Mouse (Mus musculus) liver, embryonic 14.5 days (tissue): Measurements from ENCODE around the gene Mybpc2. TPM values are rescaled to one million over a fixed set of nuclear protein-coding genes. Genes with fewer than 3 reads are reported as not detected.
A peak's percentile ranks its signal among the peaks of the same experiment; 100 is the strongest.

ENCODE experiments used
- ATAC-seq: fragments of 200-750 bp; cut with Nextera tagmentation; 2 replicates; pipeline ENCODE4 v1.8.0; 2017; ENCODE audit warnings: moderate number of reproducible peaks, mild to moderate bottlenecking, moderate library complexity; ENCODE audit not compliant: insufficient read depth
- DNase-seq, 3 experiments: peaks; one replicate each; pipeline ENCODE4 v3.0.0-alpha.2; 2012 to 2013; ENCODE audit warnings: low read depth in 3 of 3, low spot score in 3 of 3
- H3K27ac ChIP-seq: fragments of 300-500 bp; sonication (generic); 2 replicates; pipeline ENCODE4 v1.5.1; 2014; ENCODE audit warnings: moderate library complexity, mild to moderate bottlenecking, control low read depth, inconsistent platforms
- H3K27me3 ChIP-seq: fragments of 300-500 bp; sonication (generic); 2 replicates; pipeline ENCODE4 v1.6.1; 2014; ENCODE audit warnings: mild to moderate bottlenecking, low read length, moderate library complexity; ENCODE audit not compliant: control insufficient read depth, insufficient read depth
- H3K36me3 ChIP-seq: fragments of 300-500 bp; sonication (generic); replicated peaks from 2 replicates; pipeline ENCODE4 v1.6.1; 2014; ENCODE audit warnings: low read depth; ENCODE audit not compliant: control insufficient read depth, insufficient read depth
- H3K4me1 ChIP-seq, 2 experiments: fragments of 200-500 bp in 1 of 2; fragments of 300-500 bp in 1 of 2; sonication (generic) in 1 of 2; replicated peaks; 2 replicates each; pipeline ENCODE4 v1.6.1; 2012 to 2014; ENCODE audit warnings: antibody characterized with exemption in 1 of 2, inconsistent platforms in 1 of 2, low read length in 1 of 2; ENCODE audit not compliant: control insufficient read depth in 2 of 2, insufficient read depth in 2 of 2
- H3K4me2 ChIP-seq: fragments of 300-500 bp; sonication (generic); 2 replicates; pipeline ENCODE4 v1.6.1; 2014; ENCODE audit warnings: low read depth, mild to moderate bottlenecking, control low read depth, moderate library complexity
- H3K4me3 ChIP-seq, 2 experiments: fragments of 200-500 bp in 1 of 2; fragments of 300-500 bp in 1 of 2; sonication (generic) in 1 of 2; 2 replicates each; pipeline ENCODE4 v1.5.1; 2012 to 2014; ENCODE audit warnings: low read depth in 2 of 2, low read length in 2 of 2, mild to moderate bottlenecking in 2 of 2, control low read depth in 1 of 2, inconsistent platforms in 1 of 2, moderate library complexity in 1 of 2; ENCODE audit not compliant: insufficient read depth in 1 of 2
- H3K9ac ChIP-seq: fragments of 300-500 bp; sonication (generic); replicated peaks from 2 replicates; pipeline ENCODE4 v1.6.1; 2014; ENCODE audit warnings: mild to moderate bottlenecking, control low read depth, moderate library complexity
- H3K9me3 ChIP-seq: fragments of 300-500 bp; sonication (generic); 2 replicates; pipeline ENCODE4 v1.6.1; 2016; ENCODE audit warnings: low read length, mixed read lengths; ENCODE audit not compliant: control insufficient read depth
- CTCF ChIP-seq: IDR thresholded peaks from 2 replicates; pipeline ENCODE4 v1.5.1; 2016; ENCODE audit warnings: antibody characterized with exemption, low read depth, control low read depth
- EP300 ChIP-seq: IDR thresholded peaks from 2 replicates; pipeline ENCODE4 v1.6.1; 2016; ENCODE audit warnings: antibody characterized with exemption, low read depth
- WGBS: fragments of 180-500 bp; shearing (Covaris S2); extraction: QIAGEN DNeasy Blood & Tissue Kit; methylation state at CpG from one replicate; pipeline ENCODE4 v1.1.7; 2014; ENCODE audit not compliant: insufficient replicate concordance; 5-methylcytosine and 5-hydroxymethylcytosine counted together
- polyA plus RNA-seq, 2 experiments: library from polyadenylated mRNA; depleted of rRNA in 1 of 2; stranded (reverse) in 1 of 2; unstranded in 1 of 2; fragments of >200 nt; fragmentation: Nextera tagmentation in 1 of 2; extraction: Ambion mirVana in 1 of 2; gene quantifications; 2 replicates each; pipeline versions ENCODE4 v1.2.1 to v1.2.3; 2012 to 2014

Gene Mybpc2
- polyA plus RNA-seq, 2 experiments = not detected

DNA sequence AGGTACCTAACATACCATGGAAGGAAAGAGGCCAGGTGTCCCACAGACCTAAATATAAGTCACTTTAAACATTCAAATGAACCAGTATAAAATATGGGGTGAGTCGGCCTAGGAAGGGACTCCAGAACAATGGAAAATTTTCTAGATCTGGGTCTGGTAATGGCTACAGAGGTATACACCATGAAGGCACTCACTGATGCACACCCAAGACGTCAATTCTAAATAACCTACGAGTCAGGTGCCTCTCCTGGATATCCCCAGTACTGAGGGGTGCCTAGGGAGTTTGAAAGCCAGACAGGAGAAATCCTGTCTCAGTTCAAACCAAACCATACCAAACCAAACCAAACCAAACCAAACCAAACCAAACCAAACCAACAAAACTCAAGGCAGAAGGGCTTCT lies 6.1 kb upstream of the Mybpc2 start:
- H3K4me1 ChIP-seq = peaks cover 2 to 6% of the 10 kb centered on the region in 2 experiments; a peak in 2 of 4 replicates
- 62% methylated on average over 3 of the region's 3 CpGs for whole genome bisulfite sequencing
- H3K4me3 ChIP-seq = no peak overlapping the region
- no peaks in the 10 kb centered on the region; the same call in 1 of the 2 replicates for H3K27me3 ChIP-seq
- H3K4me2 ChIP-seq = no peak overlapping the region
- no peak for DNase-seq
- ATAC-seq = no peak
- peaks cover 16% of the 10 kb centered on the region for H3K36me3 ChIP-seq
- H3K9me3 ChIP-seq = no peaks in the 10 kb centered on the region
- no peak overlapping the region for H3K27ac ChIP-seq
- H3K9ac ChIP-seq = no peak overlapping the region
- no peak for TF ChIP-seq CTCF
- TF ChIP-seq EP300 = no peak

DNA sequence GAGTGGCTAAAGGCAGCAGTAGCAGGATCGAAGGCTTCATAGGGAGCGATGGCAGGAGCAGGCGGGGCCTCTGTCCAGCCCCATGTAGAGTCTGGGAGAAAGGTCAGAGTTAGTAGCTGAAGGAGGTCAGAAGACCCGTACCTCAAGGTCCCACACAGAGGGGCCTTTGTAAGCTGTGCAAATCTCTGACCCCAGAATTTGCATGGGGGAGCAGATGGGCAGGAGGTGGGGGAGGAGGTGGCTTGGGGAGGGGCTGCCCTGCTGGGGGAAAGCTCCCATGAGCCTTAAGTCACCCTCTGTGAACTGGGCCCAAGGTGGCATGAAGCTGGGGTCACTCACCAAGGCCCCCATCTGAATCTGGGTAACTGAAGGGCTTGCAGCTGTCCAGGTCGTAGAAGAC lies 5.1 kb upstream of the Mybpc2 start:
- ATAC-seq = no peak
- H3K4me3 ChIP-seq = no peak overlapping the region
- no peak for DNase-seq

DNA sequence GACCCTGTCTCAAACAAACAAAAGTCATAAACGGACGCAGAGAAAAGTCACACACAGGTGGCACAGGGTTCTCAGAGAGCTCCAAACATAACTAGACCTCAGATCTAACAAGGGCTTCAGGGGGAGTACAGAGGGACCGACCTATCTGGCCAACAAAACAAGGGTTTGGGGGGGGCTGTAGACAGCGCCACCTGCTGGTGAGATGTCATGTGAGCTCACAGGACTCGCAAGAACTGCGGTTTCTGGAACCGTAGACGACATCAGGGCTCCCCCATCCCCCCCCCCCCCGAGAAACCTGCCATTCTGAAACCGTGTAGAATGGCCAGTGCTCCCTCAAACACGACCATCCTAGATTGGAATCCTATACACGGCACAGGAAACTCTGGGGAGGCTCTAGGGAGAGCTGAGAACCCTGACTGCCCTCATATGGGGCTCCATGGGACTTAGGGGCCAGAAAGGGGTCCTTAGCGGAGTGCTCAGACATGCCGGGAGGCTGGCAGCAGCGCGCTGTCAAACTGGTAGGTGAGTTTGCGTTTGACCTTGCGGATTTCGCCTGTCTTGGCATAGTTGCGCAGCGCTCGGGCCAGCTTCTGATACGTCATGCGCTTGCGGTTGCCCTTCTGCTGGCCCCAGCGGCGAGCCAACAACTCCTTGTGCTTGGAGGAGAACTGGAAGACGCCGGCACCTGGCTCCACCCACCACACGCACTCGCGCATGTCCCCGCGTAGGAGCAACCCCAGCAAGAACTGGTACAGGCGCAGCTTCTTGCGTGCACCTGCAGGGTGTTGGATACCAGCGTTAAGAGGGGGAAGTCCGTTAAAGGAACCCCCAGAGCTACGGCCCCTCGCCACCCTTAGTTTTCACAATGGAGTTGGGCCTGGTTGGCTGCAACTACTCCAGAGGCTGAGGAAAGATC lies 3.3 kb upstream of the Mybpc2 start:
- peak overlapping the region; percentile 76 for H3K4me2 ChIP-seq
- ATAC-seq = peak; percentile 77
- TF ChIP-seq EP300 = no peak
- peak; percentile 91 for TF ChIP-seq CTCF
- 5% methylated on average over 40 of the region's 40 CpGs for WGBS
- H3K4me1 ChIP-seq = peaks cover 2 to 6% of the 10 kb centered on the region in 2 experiments; a peak in 2 of 4 replicates
- no peak overlapping the region for H3K27ac ChIP-seq
- peaks cover 18% of the 10 kb centered on the region for H3K27me3 ChIP-seq
- H3K9me3 ChIP-seq = no peaks in the 10 kb centered on the region
- peak overlapping the region; percentile 45 to 57 for H3K4me3 ChIP-seq
- no peaks in the 10 kb centered on the region for H3K36me3 ChIP-seq
- peak overlapping the region; percentile 39 for H3K9ac ChIP-seq
- peak; percentile 51 to 54 (median 52) for DNase-seq

More for the DNA sequence above, 5.1 kb upstream of the Mybpc2 start:
- Histone ChIP-seq H3K9me3 (no peaks in the 10 kb centered on the region), H3K4me1 (peaks cover 2 to 6% of the 10 kb centered on the region in 2 experiments; a peak in 2 of 4 replicates), H3K4me2 (no peak overlapping the region), H3K27me3 (peaks cover 9% of the 10 kb centered on the region), H3K36me3 (peaks cover 8% of the 10 kb centered on the region), H3K27ac (no peak overlapping the region), H3K9ac (no peak overlapping the region)
- WGBS = 61% methylated on average over 5 of the region's 5 CpGs
- TF ChIP-seq EP300 (no peak), CTCF (no peak)

DNA sequence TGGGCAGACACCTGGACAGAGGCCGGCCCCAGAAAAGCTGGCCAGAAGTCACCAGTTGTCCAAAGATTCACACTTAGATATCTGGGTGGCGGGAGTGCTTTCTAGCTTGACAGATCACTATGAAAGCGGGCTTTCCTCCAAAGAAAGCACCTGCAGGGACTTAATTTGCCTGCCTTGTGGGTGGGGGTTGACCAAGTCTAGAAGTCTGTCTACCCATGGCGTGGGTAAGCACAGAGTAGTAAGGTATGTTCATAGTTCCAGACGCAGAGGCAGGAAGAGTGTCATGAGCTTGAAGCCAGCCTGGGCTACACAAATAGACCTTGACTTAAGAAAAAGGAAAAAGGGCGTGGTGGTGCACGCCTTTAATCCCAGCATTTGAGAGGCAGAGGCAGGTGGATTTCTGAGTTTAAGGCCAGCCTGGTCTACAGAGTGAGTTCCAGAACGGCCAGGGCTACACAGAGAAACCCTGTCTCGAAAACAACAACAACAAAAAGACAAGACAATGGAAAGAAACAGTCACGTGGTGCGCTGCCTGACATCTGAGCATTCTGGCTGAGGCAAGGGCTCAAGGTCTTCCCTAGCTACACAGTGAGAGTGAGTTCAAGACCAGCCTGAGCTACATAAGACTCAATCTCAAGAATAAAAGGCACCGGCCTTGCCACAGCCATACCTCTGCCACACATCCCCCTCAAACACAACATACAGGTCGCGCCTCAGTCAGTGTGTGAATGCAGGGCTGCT lies 2.1 kb upstream of the Mybpc2 start:
- Histone ChIP-seq H3K36me3 (no peaks in the 10 kb centered on the region), H3K27ac (no peak overlapping the region), H3K9me3 (no peaks in the 10 kb centered on the region), H3K27me3 (peaks cover 28% of the 10 kb centered on the region), H3K9ac (no peak overlapping the region), H3K4me1 (peaks cover 2 to 6% of the 10 kb centered on the region in 2 experiments; a peak in 2 of 4 replicates), H3K4me2 (no peak overlapping the region), H3K4me3 (no peak overlapping the region)
- TF ChIP-seq CTCF (no peak), EP300 (no peak)
- no peak for ATAC-seq
- no peak for DNase-seq
- 67% methylated on average over 14 of the region's 14 CpGs for WGBS
